Mouse (Mus musculus): ENCODE measurements around the gene Hlcs. TPM values are rescaled to one million over a fixed set of nuclear protein-coding genes. Genes with fewer than 3 reads are reported as not detected.

Gene Hlcs
- polyA plus RNA-seq, 1 experiment from 2014 or later: 4.0 TPM

GRCm38 (mm10) chr16:94128236-94128835 lies 185.0 kb downstream of the Hlcs start:
- Histone ChIP-seq H3K4me3 (ENCODE audit: low read depth, low read length) (no peak overlapping the region), H3K27me3 (replicated peaks; ENCODE audit: control insufficient read depth, insufficient read depth, low read length) (peaks cover 25% of the 10 kb centered on the region), H3K4me2 (ENCODE audit: low read length) (no peak overlapping the region), H3K27ac (ENCODE audit: low read depth, low read length) (no peak overlapping the region), H3K9me3 (replicated peaks; ENCODE audit: control insufficient read depth, low read length) (no peaks in the 10 kb centered on the region), H3K36me3 (ENCODE audit: control insufficient read depth, insufficient read depth, low read length) (no peaks in the 10 kb centered on the region), H3K9ac (ENCODE audit: low read length) (no peak overlapping the region), H3K4me1 (ENCODE audit: control insufficient read depth, insufficient read depth, low read length) (peaks cover 13% of the 10 kb centered on the region)
- ATAC-seq (no peak), DNase-seq (ENCODE audit: low spot score) (peak; percentile 38)
- WGBS: 22% methylated on average over 2 of the region's 2 CpGs

GRCm38 (mm10) chr16:94126200-94126599 lies 187.2 kb downstream of the Hlcs start:
- no peaks in the 10 kb centered on the region for H3K36me3 ChIP-seq (ENCODE audit: control insufficient read depth, insufficient read depth, low read length)
- H3K4me3 ChIP-seq (ENCODE audit: low read depth, low read length): no peak overlapping the region
- no peak overlapping the region for H3K9ac ChIP-seq (ENCODE audit: low read length)
- ATAC-seq (no peak), DNase-seq (ENCODE audit: low spot score) (no peak)
- peaks cover 18% of the 10 kb centered on the region for H3K4me1 ChIP-seq (ENCODE audit: control insufficient read depth, insufficient read depth, low read length)
- H3K27ac ChIP-seq (ENCODE audit: low read depth, low read length): no peak overlapping the region
- H3K9me3 ChIP-seq (replicated peaks; ENCODE audit: control insufficient read depth, low read length): no peaks in the 10 kb centered on the region
- 0 out of 2 replicates have a peak overlapping the region, but pooled peaks have one; percentile 88 for H3K4me2 ChIP-seq (ENCODE audit: low read length)
- H3K27me3 ChIP-seq (replicated peaks; ENCODE audit: control insufficient read depth, insufficient read depth, low read length): peaks cover 35% of the 10 kb centered on the region
- 17% methylated on average over 9 of the region's 9 CpGs for WGBS

DNA sequence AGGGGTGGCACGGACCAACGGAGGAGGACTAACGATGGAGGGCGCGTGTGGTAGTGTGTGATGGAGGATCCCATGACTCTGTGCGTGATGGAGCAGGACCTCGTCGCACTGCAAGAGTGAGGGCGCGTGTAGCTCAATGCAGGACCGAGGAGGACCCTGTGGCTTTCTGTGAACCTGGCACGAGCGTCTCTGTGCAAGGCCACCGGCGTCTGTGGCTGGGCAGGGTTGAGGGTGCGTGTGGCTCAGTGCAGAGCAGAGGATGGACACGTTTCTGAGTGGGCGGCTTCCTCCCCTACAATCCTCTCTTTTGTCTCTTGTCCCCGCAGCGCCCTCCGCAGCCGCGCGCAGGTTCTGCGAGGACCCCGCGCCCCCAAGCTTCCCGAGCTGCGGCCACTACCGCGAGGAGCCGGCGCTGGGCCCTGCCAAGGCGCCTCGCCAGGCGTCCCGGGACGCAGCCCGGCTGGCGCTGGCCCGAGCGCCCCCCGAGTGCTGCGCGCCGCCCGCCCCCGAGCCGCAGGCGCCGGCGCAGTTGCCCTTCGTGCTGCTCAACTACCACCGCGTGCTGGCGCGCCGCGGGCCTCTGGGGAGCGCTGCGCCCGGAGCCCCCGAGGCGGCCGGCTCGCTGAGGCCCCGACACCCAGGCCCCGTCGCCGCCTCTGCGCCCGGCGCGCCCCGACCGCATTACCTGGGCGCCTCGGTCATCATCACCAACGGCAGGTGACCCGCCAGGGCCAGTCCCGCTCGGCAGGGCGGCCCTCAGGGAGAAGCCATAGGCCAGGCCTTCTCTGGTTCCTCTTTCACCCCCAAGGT lies 188.0 kb downstream of the Hlcs start:
- WGBS: under 1% methylated on average over 79 of the region's 83 CpGs
- Histone ChIP-seq H3K27ac (ENCODE audit: low read depth, low read length) (no peak overlapping the region), H3K27me3 (replicated peaks; ENCODE audit: control insufficient read depth, insufficient read depth, low read length) (peaks cover 35% of the 10 kb centered on the region), H3K9ac (ENCODE audit: low read length) (peak overlapping the region; percentile 63), H3K4me1 (ENCODE audit: control insufficient read depth, insufficient read depth, low read length) (peaks cover 18% of the 10 kb centered on the region), H3K4me3 (ENCODE audit: low read depth, low read length) (peak overlapping the region; percentile 41), H3K36me3 (ENCODE audit: control insufficient read depth, insufficient read depth, low read length) (no peaks in the 10 kb centered on the region), H3K9me3 (replicated peaks; ENCODE audit: control insufficient read depth, low read length) (no peaks in the 10 kb centered on the region), H3K4me2 (ENCODE audit: low read length) (peak overlapping the region; percentile 88)
- peak; percentile 41 for DNase-seq (ENCODE audit: low spot score)
- ATAC-seq: peak; percentile 59

GRCm38 (mm10) chr16:94123247-94123646 lies 190.1 kb downstream of the Hlcs start:
- H3K36me3 ChIP-seq (ENCODE audit: control insufficient read depth, insufficient read depth, low read length): no peaks in the 10 kb centered on the region
- peak; percentile 83 for DNase-seq (ENCODE audit: low spot score)
- WGBS: 35% methylated on average over 11 of the region's 11 CpGs
- H3K4me3 ChIP-seq (ENCODE audit: low read depth, low read length): no peak overlapping the region
- H3K4me1 ChIP-seq (ENCODE audit: control insufficient read depth, insufficient read depth, low read length): peaks cover 18% of the 10 kb centered on the region
- no peak overlapping the region for H3K4me2 ChIP-seq (ENCODE audit: low read length)
- H3K27me3 ChIP-seq (replicated peaks; ENCODE audit: control insufficient read depth, insufficient read depth, low read length): peaks cover 35% of the 10 kb centered on the region
- H3K9me3 ChIP-seq (replicated peaks; ENCODE audit: control insufficient read depth, low read length): no peaks in the 10 kb centered on the region
- H3K9ac ChIP-seq (ENCODE audit: low read length): no peak overlapping the region
- peak; percentile 52; the same call in 1 of the 2 replicates for ATAC-seq
- H3K27ac ChIP-seq (ENCODE audit: low read depth, low read length): no peak overlapping the region

GRCm38 (mm10) chr16:94122347-94122746 lies 191.0 kb downstream of the Hlcs start:
- Histone ChIP-seq H3K9me3 (replicated peaks; ENCODE audit: control insufficient read depth, low read length) (no peaks in the 10 kb centered on the region), H3K36me3 (ENCODE audit: control insufficient read depth, insufficient read depth, low read length) (no peaks in the 10 kb centered on the region), H3K4me2 (ENCODE audit: low read length) (no peak overlapping the region), H3K9ac (ENCODE audit: low read length) (no peak overlapping the region), H3K27me3 (replicated peaks; ENCODE audit: control insufficient read depth, insufficient read depth, low read length) (peaks cover 30% of the 10 kb centered on the region), H3K27ac (ENCODE audit: low read depth, low read length) (no peak overlapping the region), H3K4me3 (ENCODE audit: low read depth, low read length) (no peak overlapping the region), H3K4me1 (ENCODE audit: control insufficient read depth, insufficient read depth, low read length) (peaks cover 18% of the 10 kb centered on the region)
- ATAC-seq (no peak), DNase-seq (ENCODE audit: low spot score) (no peak)
- WGBS: 91% methylated on average over 3 of the region's 3 CpGs

DNA sequence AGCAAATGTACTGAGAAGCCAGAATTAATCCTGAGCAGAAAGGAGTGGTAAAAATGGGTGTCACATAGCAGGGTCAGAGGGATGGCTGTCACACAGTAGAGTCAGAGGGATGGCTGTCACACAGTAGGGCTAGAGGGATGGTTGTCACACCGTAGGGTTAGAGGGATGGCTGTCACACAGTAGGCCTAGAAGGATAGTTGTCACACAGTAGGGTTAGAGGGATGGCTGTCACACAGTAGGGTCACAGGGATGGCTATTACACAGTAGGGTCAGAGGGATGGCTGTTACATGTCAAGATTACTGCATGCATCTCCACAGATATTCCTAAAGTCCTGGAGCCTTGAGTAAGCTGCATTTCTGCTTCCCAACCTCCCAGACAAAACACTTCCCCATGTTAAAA lies 195.0 kb downstream of the Hlcs start:
- 100% methylated on average over 1 of the region's 1 CpGs for WGBS
- Histone ChIP-seq H3K4me3 (ENCODE audit: low read depth, low read length) (no peak overlapping the region), H3K36me3 (ENCODE audit: control insufficient read depth, insufficient read depth, low read length) (no peaks in the 10 kb centered on the region), H3K27ac (ENCODE audit: low read depth, low read length) (no peak overlapping the region), H3K4me1 (ENCODE audit: control insufficient read depth, insufficient read depth, low read length) (peaks cover 5% of the 10 kb centered on the region), H3K9ac (ENCODE audit: low read length) (no peak overlapping the region), H3K4me2 (ENCODE audit: low read length) (no peak overlapping the region), H3K27me3 (replicated peaks; ENCODE audit: control insufficient read depth, insufficient read depth, low read length) (peaks cover 10% of the 10 kb centered on the region), H3K9me3 (replicated peaks; ENCODE audit: control insufficient read depth, low read length) (no peaks in the 10 kb centered on the region)
- no peak for ATAC-seq
- no peak for DNase-seq (ENCODE audit: low spot score)

DNA sequence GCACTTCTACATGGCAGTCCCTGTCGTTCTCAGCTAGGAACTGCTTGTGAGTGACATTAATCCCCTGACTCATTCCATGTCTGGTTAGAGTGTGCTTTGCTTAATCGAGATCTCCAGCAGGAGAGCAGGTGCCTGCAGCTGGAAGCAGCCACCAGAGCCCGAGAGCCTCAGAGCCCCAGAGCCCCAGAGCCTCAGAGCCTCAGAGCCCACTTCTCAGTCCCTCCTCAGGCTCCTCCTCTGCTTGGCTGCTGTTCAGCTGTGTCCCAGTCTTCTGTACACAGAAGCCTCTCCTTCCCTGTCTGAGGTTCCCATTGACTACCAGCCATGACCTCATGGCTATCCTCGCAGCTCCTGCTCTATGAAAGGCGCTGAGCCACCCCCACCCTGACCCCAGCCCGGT lies 196.0 kb downstream of the Hlcs start:
- no peak overlapping the region for H3K4me2 ChIP-seq (ENCODE audit: low read length)
- no peaks in the 10 kb centered on the region for H3K36me3 ChIP-seq (ENCODE audit: control insufficient read depth, insufficient read depth, low read length)
- no peak overlapping the region for H3K9ac ChIP-seq (ENCODE audit: low read length)
- H3K27ac ChIP-seq (ENCODE audit: low read depth, low read length): no peak overlapping the region
- no peak for DNase-seq (ENCODE audit: low spot score)
- no peak overlapping the region for H3K4me3 ChIP-seq (ENCODE audit: low read depth, low read length)
- H3K27me3 ChIP-seq (replicated peaks; ENCODE audit: control insufficient read depth, insufficient read depth, low read length): peaks cover under 1% of the 10 kb centered on the region; the same call in 1 of the 2 replicates
- ATAC-seq: no peak
- WGBS: 41% methylated on average over 6 of the region's 6 CpGs
- no peaks in the 10 kb centered on the region for H3K9me3 ChIP-seq (replicated peaks; ENCODE audit: control insufficient read depth, low read length)
- H3K4me1 ChIP-seq (ENCODE audit: control insufficient read depth, insufficient read depth, low read length): no peaks in the 10 kb centered on the region

GRCm38 (mm10) chr16:94114693-94115092 lies 198.7 kb downstream of the Hlcs start:
- no peak overlapping the region for H3K4me3 ChIP-seq (ENCODE audit: low read depth, low read length)
- H3K9me3 ChIP-seq (replicated peaks; ENCODE audit: control insufficient read depth, low read length): no peaks in the 10 kb centered on the region
- H3K4me2 ChIP-seq (ENCODE audit: low read length): no peak overlapping the region
- no peak overlapping the region for H3K27ac ChIP-seq (ENCODE audit: low read depth, low read length)
- no peak for DNase-seq (ENCODE audit: low spot score)
- no peak for ATAC-seq
- WGBS: 82% methylated on average over 9 of the region's 9 CpGs
- H3K27me3 ChIP-seq (replicated peaks; ENCODE audit: control insufficient read depth, insufficient read depth, low read length): no peaks in the 10 kb centered on the region
- H3K36me3 ChIP-seq (ENCODE audit: control insufficient read depth, insufficient read depth, low read length): no peaks in the 10 kb centered on the region
- H3K9ac ChIP-seq (ENCODE audit: low read length): no peak overlapping the region
- no peaks in the 10 kb centered on the region for H3K4me1 ChIP-seq (ENCODE audit: control insufficient read depth, insufficient read depth, low read length)

- no peaks in the 10 kb centered on the region for H3K27me3 ChIP-seq (replicated peaks; ENCODE audit: control insufficient read depth, insufficient read depth, low read length)
- ATAC-seq (no peak), DNase-seq (ENCODE audit: low spot score) (no peak)
- H3K9ac ChIP-seq (ENCODE audit: low read length): no peak overlapping the region
- no peaks in the 10 kb centered on the region for H3K36me3 ChIP-seq (ENCODE audit: control insufficient read depth, insufficient read depth, low read length)
- no peak overlapping the region for H3K4me3 ChIP-seq (ENCODE audit: low read depth, low read length)
- 88% methylated on average over 7 of the region's 7 CpGs for WGBS
- no peak overlapping the region for H3K27ac ChIP-seq (ENCODE audit: low read depth, low read length)
- H3K4me2 ChIP-seq (ENCODE audit: low read length): no peak overlapping the region
- H3K9me3 ChIP-seq (replicated peaks; ENCODE audit: control insufficient read depth, low read length): no peaks in the 10 kb centered on the region
- H3K4me1 ChIP-seq (ENCODE audit: control insufficient read depth, insufficient read depth, low read length): no peaks in the 10 kb centered on the region
Measured at GRCm38 (mm10) chr16:94113160-94113559, 200.2 kb downstream of the Hlcs start.
